Mouse (Mus musculus): ENCODE data around the gene Hsf3. TPM values are rescaled to one million over a fixed set of nuclear protein-coding genes. Genes with fewer than 3 reads are reported as not detected.
"Not testable (repeated sequence)": the region's sequence is repeated elsewhere in the genome, so short reads cannot be mapped to it uniquely, and the experiment has no call there.

The Hsf3 gene
- total RNA-seq (2022) = not detected

DNA sequence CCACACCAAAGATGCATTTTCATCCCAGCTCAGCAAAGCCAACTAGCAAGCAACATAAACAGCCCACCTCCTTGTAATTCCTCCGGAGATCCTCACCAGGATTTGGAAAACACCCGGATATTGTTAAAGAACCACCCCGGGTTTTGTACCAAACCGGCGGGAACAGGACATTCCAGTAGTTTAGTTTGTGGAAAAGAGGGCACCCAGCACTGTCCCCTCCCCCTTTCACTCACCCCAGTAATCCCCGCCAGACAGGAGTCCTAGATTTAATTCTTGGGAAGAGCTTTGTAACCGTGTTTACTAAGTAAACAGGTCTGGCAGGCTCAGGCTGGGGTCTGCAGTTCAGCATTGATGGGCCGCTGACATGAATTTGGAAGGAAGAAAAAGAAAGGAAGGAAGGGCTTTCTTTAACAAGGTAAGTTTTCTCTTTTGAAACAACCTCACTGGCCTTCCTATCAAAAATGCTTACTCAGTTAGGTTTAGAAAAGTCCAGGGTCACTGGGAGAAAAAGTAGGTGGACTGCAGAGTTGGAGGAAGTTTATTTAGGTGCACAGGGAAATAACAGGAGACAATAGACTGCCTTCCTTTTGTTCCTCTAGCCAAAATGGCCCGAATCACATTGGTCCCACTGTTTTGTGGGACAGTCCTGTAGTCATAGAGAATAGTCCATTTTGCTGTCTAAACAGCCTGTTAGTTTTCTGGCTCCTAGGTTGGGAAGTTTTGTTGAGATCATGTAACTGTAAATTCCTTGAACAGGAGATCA lies at the start of gene Hsf3:
Gene Hsf3, minus strand, starts transcription at position 94 of the 763 bp plus-strand sequence.
- DNase-seq (ENCODE audit: low spot score) = peak; percentile 4

DNA sequence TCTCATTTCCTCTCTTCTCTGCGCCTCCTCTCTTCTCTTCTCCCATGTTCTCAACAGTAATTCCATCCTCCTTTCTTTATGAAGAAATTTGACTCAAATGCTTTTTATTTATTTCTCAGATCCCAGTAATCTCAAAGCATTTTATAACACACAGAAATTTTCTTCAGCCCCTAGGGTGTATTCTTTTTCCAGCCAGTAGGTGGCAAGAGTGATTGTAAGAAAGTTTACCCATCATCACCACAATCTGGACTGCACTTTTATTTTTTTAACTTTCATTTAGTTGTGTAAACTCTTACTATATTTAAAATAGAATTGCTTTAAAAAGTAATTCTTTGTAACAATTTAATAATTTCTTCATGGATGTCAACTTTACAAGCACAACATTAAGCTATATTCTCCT lies 45.5 kb upstream of the Hsf3 start:
- no peak for DNase-seq (ENCODE audit: low spot score)

GRCm38 (mm10) chrX:96455149-96455548 lies 945 bp downstream of the Hsf3 start, which contains the start of gene Heph:
TSS of gene Heph (plus strand) at chrX:96455359.
- no peak for DNase-seq (ENCODE audit: low spot score)

- no peak for DNase-seq (ENCODE audit: low spot score)
These were observed 36.7 kb downstream of the Hsf3 start for GRCm38 (mm10) chrX:96419383-96419782.

DNA sequence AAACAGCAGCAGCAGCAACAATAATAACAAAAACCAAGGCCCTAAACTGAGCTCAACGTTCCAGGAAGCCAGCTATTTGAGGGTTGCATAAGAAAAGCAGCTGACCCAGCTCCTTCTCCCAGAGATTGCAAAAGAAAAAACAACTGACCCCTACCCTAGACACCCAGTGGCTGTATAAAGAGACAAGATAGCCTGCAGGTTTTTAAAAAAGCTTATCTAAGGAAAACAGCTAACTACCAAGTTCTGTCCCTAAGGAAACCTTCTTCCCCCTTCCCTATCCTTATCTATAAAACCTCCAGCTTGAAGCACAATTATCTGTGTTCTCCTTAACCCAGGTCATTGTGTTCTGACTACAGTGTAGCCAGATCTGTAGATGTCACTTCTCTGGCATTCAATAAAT lies 38.4 kb downstream of the Hsf3 start:
- DNase-seq (ENCODE audit: low spot score) = no peak

GRCm38 (mm10) chrX:96416970-96417369 lies 39.1 kb downstream of the Hsf3 start:
- no peak for DNase-seq (ENCODE audit: low spot score)

GRCm38 (mm10) chrX:96415351-96415750 lies 40.7 kb downstream of the Hsf3 start:
- not testable (repeated sequence) for DNase-seq (ENCODE audit: low spot score)

- no peak for DNase-seq (ENCODE audit: low spot score)
These were observed 117.0 kb downstream of the Hsf3 start for GRCm38 (mm10) chrX:96339108-96339507.

GRCm38 (mm10) chrX:96329764-96330163 lies 126.3 kb downstream of the Hsf3 start:
- DNase-seq (ENCODE audit: low spot score) = peak; percentile 2

DNA sequence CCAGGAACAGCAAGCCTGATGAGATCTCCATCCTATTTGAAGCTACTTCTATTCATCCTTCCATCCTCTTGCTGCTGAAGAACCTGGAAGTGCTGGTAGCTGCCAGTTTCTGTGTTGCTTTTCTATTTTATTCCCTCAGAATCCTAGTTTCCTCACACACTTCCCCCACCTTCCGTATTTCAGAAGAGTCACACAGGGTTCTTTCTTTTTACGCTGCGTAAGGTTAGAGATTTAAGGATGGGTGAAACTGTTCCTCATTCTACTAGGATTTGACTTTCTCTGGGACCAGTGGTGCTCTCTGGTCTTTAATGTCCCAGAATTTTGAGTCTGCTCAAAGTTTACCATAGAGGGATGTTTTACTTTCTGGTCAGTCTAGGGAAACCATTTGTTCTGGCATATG lies 162.8 kb downstream of the Hsf3 start, which contains the start of gene Vsig4:
Gene Vsig4, minus strand, starts transcription at position 101 of the 400 bp plus-strand sequence.
- no peak for DNase-seq (ENCODE audit: low spot score)

- no peak for DNase-seq (ENCODE audit: low spot score)
These were observed 199.6 kb downstream of the Hsf3 start for GRCm38 (mm10) chrX:96256509-96256908.

Other genes starting within 250 kb of the Hsf3 start
- gene Vsig4, start 162.9 kb downstream of the Hsf3 start, total RNA-seq (2022) = 1 to 10 TPM; 1.0 to 1.3 (median 1.1) TPM
- 1 to 10 TPM; 1.2 to 1.9 (median 1.6) TPM for gene Heph, start 935 bp downstream of the Hsf3 start, total RNA-seq (2022)

All from heart, adult 8-10 months (tissue).